Mouse (Mus musculus): Measurements from ENCODE around the gene Il20.

DNA sequence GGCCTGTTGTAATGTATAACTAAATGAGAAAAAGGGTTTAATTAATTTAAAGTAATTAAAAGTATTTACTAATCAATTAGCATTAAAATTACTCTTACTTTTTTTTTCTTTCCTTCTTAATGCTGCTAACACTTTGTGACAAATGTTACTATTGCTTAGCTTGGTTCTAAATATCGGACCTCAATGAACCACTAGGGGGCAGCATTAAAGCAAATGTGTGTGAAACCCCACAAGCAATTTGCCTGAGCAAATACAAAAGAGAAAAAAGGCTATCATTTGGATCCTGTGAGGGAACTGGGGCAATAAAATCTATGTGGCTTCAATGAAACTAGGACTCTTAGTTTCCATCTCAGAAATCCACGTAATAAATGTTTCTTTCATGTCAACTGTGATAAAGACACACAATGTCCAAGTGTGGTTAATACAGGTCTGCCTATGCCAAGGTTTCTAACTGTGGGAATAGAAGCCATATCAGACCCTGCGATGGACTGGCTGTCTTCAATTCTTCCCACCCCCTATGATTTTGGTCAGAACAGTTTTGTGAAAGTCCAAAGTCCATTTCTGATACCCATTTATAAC is 34.2 kb downstream of the Il20 start:
- TF ChIP-seq CTCF (IDR thresholded peaks at IDR 0.05; ENCODE audit: low read depth) (peak; percentile 63), EP300 (IDR thresholded peaks at IDR 0.05; ENCODE audit: low read depth) (no peak)

All from liver, embryonic 14.5 days (tissue).